ENCODE assay signal across 24 mouse cellular contexts in the genomic region with DNA sequence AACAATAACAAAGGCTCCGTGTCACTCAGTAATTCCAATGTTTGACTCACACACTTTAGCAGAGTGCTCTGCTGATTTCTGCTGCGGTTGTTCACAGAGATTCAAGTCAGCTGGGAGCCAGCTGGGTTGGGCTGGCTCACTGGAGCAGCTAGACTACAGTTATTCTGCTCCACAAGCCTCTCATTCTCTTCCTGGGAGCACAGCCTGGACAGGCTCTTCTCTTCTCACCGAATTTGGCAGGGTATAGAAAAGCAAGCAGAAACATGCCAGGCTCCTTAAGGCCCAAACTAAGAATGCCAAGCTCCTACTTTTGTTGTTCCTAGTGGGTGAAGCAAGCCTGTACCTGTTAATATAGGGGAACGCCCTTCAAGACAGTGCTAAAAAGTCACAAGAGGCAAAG.
A peak's percentile ranks its signal among the peaks of the same experiment; 100 is the strongest.
DNase-seq lines count a peak whose midpoint lies in the region; ATAC-seq and TF ChIP-seq lines count a peak whose summit lies in the region.
"Had no signal": no experiment of that assay in that cellular context is flagged by ENCODE, and none has a peak within 500 bp of the region (broad histone marks: within the 10 kb centered on the region; RNA-seq: fewer than 3 reads in every experiment).

No protein-coding gene starts in this region.

- H3K4me2 ChIP-seq in lung, embryonic 14.5 days: no peak overlapping the region
- H3K4me2 ChIP-seq in stomach, postnatal 0 days (replicated peaks; ENCODE audit: low read depth): no peak overlapping the region
- H3K4me2 ChIP-seq: embryonic facial prominence, embryonic 12.5 days; forebrain, embryonic 12.5 days; heart, embryonic 11.5 days; hindbrain, embryonic 13.5 days; liver, embryonic 13.5 days; lung, embryonic 15.5 days had no signal

- H3K27me3 ChIP-seq in lung, embryonic 14.5 days (ENCODE audit: insufficient read depth, low read length): no peaks in the 10 kb centered on the region
- no peaks in the 10 kb centered on the region for H3K27me3 ChIP-seq in Patski
- H3K27me3 ChIP-seq in stomach, postnatal 0 days (ENCODE audit: control insufficient read depth, insufficient read depth, low read length): no peaks in the 10 kb centered on the region
- H3K27me3 ChIP-seq: embryonic facial prominence, embryonic 12.5 days; forebrain, embryonic 12.5 days; hindbrain, embryonic 13.5 days; liver, embryonic 13.5 days; lung, embryonic 15.5 days had no signal

- no peaks in the 10 kb centered on the region for H3K36me3 ChIP-seq in lung, embryonic 14.5 days (ENCODE audit: insufficient read depth)
- H3K36me3 ChIP-seq in stomach, postnatal 0 days (ENCODE audit: control insufficient read depth, insufficient read depth, low read length): no peaks in the 10 kb centered on the region
- H3K36me3 ChIP-seq: embryonic facial prominence, embryonic 12.5 days; forebrain, embryonic 12.5 days; hindbrain, embryonic 13.5 days; liver, embryonic 13.5 days; lung, embryonic 15.5 days; midbrain, embryonic 10.5 days had no signal

- H3K9me3 ChIP-seq in lung, embryonic 14.5 days (ENCODE audit: low read depth, low read length): no peaks in the 10 kb centered on the region
- H3K9me3 ChIP-seq in stomach, postnatal 0 days (ENCODE audit: control insufficient read depth, low read length): no peaks in the 10 kb centered on the region
- H3K9me3 ChIP-seq: embryonic facial prominence, embryonic 12.5 days; forebrain, embryonic 12.5 days; hindbrain, embryonic 13.5 days; liver, embryonic 13.5 days; lung, embryonic 15.5 days; midbrain, embryonic 10.5 days had no signal

- H3K27ac ChIP-seq in lung, embryonic 14.5 days (ENCODE audit: low read depth): no peak overlapping the region
- peak overlapping the region; percentile 41; the same call in 1 of the 2 replicates for H3K27ac ChIP-seq in stomach, postnatal 0 days (replicated peaks)
- H3K27ac ChIP-seq: embryonic facial prominence, embryonic 12.5 days; forebrain, embryonic 12.5 days; hindbrain, embryonic 13.5 days; left cerebral cortex, adult 2 months; liver, embryonic 13.5 days; lung, embryonic 15.5 days; macrophage; midbrain, embryonic 10.5 days had no signal

- DNase-seq in lung, embryonic 14.5 days: peak; percentile 33
- no peak for DNase-seq in lung, postnatal 10 days
- no peak for DNase-seq in Patski (ENCODE audit: low read depth, low spot score)
- DNase-seq in fat pad, adult 2 months (ENCODE audit: extremely low read depth, low read depth, low spot score): peak; percentile 90
- no peak for DNase-seq in stomach, postnatal 0 days (ENCODE audit: low spot score)
- no peak for DNase-seq in ovary, adult 18-20 months (ENCODE audit: low spot score)
- no peak for DNase-seq in spleen, adult 18-20 months
- DNase-seq: adrenal gland, postnatal 25 days; cerebellum, adult 8-10 months; heart, postnatal 10 days; kidney, adult 2 months; kidney, postnatal 10 days; liver, embryonic 13.5 days; thymus, postnatal 25 days had no signal

- no peak overlapping the region for H3K9ac ChIP-seq in lung, embryonic 14.5 days
- H3K9ac ChIP-seq in stomach, postnatal 0 days (ENCODE audit: low read length): no peak overlapping the region
- H3K9ac ChIP-seq: embryonic facial prominence, embryonic 12.5 days; forebrain, embryonic 12.5 days; hindbrain, embryonic 13.5 days; liver, embryonic 13.5 days; lung, embryonic 15.5 days had no signal

- ATAC-seq in lung, embryonic 14.5 days (ENCODE audit: insufficient read depth): peak; percentile 68; the same call in 1 of the 2 replicates
- ATAC-seq in Patski: peak; percentile 21
- peak; percentile 69; the same call in 1 of the 2 replicates for ATAC-seq in stomach, postnatal 0 days (ENCODE audit: low FRiP score, low TSS enrichment)
- ATAC-seq: CD4-positive, CD25-positive, alpha-beta regulatory T cell, adult 4 months; inflammation-experienced regulatory T-cells, adult 6 months had no signal

- WGBS in lung, embryonic 14.5 days: 39% methylated on average over 4 of the region's 4 CpGs
- 35% methylated on average over 4 of the region's 4 CpGs for WGBS in stomach, postnatal 0 days

- POLR2A ChIA-PET in Patski (lab: Charles Lee): no interaction called here

- no peak overlapping the region for H3K4me3 ChIP-seq in lung, embryonic 14.5 days (ENCODE audit: low read depth, low read length)
- H3K4me3 ChIP-seq in stomach, postnatal 0 days (ENCODE audit: low read depth, low read length): no peak overlapping the region
- H3K4me3 ChIP-seq: embryonic facial prominence, embryonic 12.5 days; forebrain, embryonic 12.5 days; hindbrain, embryonic 13.5 days; left cerebral cortex, adult 2 months; liver, embryonic 13.5 days; lung, embryonic 15.5 days; midbrain, embryonic 10.5 days had no signal

- H3K4me1 ChIP-seq in lung, embryonic 14.5 days (ENCODE audit: insufficient read depth): 0 out of 2 replicates have a peak, but pooled peaks cover 3% of the 10 kb centered on the region
- no peaks in the 10 kb centered on the region for H3K4me1 ChIP-seq in stomach, postnatal 0 days (replicated peaks; ENCODE audit: control insufficient read depth, insufficient read depth)
- H3K4me1 ChIP-seq: embryonic facial prominence, embryonic 12.5 days; forebrain, embryonic 12.5 days; hindbrain, embryonic 13.5 days; liver, embryonic 13.5 days; lung, embryonic 15.5 days; midbrain, embryonic 10.5 days had no signal

- CTCF ChIA-PET in Patski (lab: Charles Lee): no interaction called here

- in situ Hi-C loops in Patski (cut with MboI; ENCODE audit: low pct_unique_long_range_greater_than_20kb): no loop called here

- no peak for TF ChIP-seq EP300 in stomach, postnatal 0 days (optimal IDR thresholded peaks at IDR 0.05)

- TF ChIP-seq CTCF in lung, embryonic 14.5 days (IDR thresholded peaks at IDR 0.05; ENCODE audit: low read depth): no peak
- no peak for TF ChIP-seq CTCF in Patski (IDR thresholded peaks at IDR 0.05)
- TF ChIP-seq CTCF in stomach, postnatal 0 days (IDR thresholded peaks at IDR 0.05; ENCODE audit: low read depth): no peak

Comparison
In these comparisons a context has a peak if more than half of its experiments do, and no peak if none do; other contexts are left out.
1. DNase-seq: peak in lung, embryonic 14.5 days (single experiment) and fat pad, adult 2 months (single experiment); none in lung, postnatal 10 days (single experiment), Patski (single experiment), stomach, postnatal 0 days (single experiment), ovary, adult 18-20 months (single experiment) and spleen, adult 18-20 months (0 of 2).
2. Peak in every context shown above with its lines, with median percentiles within 50 percentile points of each other: ATAC-seq.